Mouse (Mus musculus) heart, adult 2 months (tissue): ENCODE results near the gene Adcy2.

Experiments used
- CTCF ChIP-seq: fragments of 200-600 bp; IDR thresholded peaks from 2 replicates; pipeline ENCODE4 v1.8.1; 2022; ENCODE audit warnings: antibody characterized with exemption, mild to moderate bottlenecking, moderate library complexity
- EP300 ChIP-seq: fragments of 200-500 bp; IDR thresholded peaks from 2 replicates; pipeline ENCODE4 v1.6.1; 2011; ENCODE audit warnings: low read depth, low read length, control low read depth; ENCODE audit not compliant: insufficient read depth
- POLR2A ChIP-seq: fragments of 200-500 bp; IDR thresholded peaks from 2 replicates; pipeline ENCODE4 v1.6.1; 2011; ENCODE audit warnings: mild to moderate bottlenecking, low read depth, low read length, control low read depth; ENCODE audit not compliant: insufficient read depth

DNA sequence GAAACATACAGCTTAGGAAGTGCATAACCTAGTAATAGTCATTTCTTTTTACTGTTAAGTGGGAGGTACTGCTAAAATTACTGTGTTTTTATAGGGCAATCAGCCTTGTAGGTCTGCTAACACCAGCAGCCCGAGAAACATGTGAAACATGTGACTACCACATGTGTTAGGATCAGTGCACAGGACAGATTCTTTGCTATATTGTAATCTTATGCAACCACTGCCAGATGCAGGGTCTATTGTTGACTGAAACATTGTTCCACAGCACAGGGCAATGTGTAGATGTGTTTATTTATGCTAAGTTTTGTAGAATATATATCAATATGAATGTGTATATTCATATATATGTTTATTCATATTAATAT is 67.1 kb downstream of the Adcy2 start:
- TF ChIP-seq CTCF, result no peak
- TF ChIP-seq POLR2A, result no peak
- TF ChIP-seq EP300, result no peak
